Mouse (Mus musculus): ENCODE data around the gene Dmac1. TPM values are rescaled to one million over a fixed set of nuclear protein-coding genes. Genes with fewer than 3 reads are reported as not detected.

The Dmac1 gene
- polyA plus RNA-seq, 1 experiment: 56.4 TPM

DNA sequence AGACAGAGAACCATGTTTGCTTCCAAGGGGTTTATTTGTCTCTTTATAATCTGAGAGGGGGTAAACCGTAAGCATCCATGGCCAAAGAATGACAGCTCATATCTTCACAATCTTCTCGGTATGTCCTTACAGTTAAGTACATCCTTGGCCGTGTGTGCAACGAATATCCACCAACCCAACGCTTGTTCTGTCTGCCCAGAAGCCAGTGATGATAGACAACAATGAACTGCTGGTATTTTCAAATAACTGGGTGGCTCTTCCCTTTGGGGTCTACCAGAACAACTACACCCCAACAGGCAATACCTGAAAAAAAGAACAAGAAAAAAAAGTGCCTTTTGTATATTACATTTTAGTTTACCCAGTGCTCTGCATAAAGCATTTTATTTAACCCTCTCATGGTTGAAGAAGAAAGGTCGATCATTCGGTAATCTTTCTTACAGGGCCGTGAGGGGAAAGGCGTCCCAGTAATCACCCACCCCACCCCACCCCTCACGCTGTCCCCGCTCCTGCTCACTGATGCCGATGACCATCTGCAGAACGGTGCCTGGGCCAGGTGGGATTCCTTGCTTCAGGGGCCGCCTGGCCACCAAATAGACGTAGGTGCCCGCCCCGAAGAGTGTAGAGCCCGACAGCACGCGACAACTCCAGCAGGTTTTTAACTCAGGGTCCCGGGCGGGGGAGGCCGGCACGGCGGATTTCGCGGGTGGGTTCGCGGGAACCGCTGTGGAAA is 473 bp downstream of the Dmac1 start:
- H3K27ac ChIP-seq (ENCODE audit: control insufficient read depth, insufficient read depth, low read depth, low read length, poor library complexity): no peak overlapping the region
- H3K4me1 ChIP-seq (ENCODE audit: control insufficient read depth, insufficient read depth, low read length): no peaks in the 10 kb centered on the region
- 4% methylated on average over 30 of the region's 30 CpGs for WGBS

DNA sequence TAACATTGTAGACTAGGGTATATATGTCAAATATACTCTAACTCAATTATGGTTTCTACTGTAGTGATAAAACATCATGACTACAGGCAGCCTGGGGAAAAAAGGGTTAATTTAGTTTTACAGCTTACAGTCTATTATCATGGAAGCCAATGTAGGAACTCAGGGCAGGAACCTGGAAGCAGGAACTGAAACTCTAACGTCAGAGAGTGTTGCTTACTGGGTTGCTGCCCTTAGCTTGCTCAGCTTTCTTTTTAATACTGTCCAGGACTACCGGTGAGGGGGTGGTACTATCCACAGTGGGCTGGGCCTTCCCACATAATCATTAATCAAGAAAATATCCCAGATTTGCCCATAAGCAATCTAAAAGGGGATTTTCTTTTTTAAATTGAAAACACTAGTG is 2.4 kb downstream of the Dmac1 start:
- no peak overlapping the region for H3K4me3 ChIP-seq (replicated peaks; ENCODE audit: control insufficient read depth, low read depth, low read length)
- no peaks in the 10 kb centered on the region for H3K4me1 ChIP-seq (ENCODE audit: control insufficient read depth, insufficient read depth, low read length)
- TF ChIP-seq POLR2A (IDR thresholded peaks at IDR 0.05; ENCODE audit: borderline replicate concordance, control insufficient read depth, low read depth, low read length): no peak
- no peak for TF ChIP-seq CTCF (IDR thresholded peaks at IDR 0.05; ENCODE audit: control insufficient read depth, insufficient read depth, low read length)
- no peak overlapping the region for H3K27ac ChIP-seq (ENCODE audit: control insufficient read depth, insufficient read depth, low read depth, low read length, poor library complexity)
- 59% methylated on average over 2 of the region's 2 CpGs for WGBS

More for the DNA sequence above, 473 bp downstream of the Dmac1 start:
- TF ChIP-seq POLR2A (IDR thresholded peaks at IDR 0.05; ENCODE audit: borderline replicate concordance, control insufficient read depth, low read depth, low read length): no peak
- H3K4me3 ChIP-seq (replicated peaks; ENCODE audit: control insufficient read depth, low read depth, low read length): peak overlapping the region; percentile 79

DNA sequence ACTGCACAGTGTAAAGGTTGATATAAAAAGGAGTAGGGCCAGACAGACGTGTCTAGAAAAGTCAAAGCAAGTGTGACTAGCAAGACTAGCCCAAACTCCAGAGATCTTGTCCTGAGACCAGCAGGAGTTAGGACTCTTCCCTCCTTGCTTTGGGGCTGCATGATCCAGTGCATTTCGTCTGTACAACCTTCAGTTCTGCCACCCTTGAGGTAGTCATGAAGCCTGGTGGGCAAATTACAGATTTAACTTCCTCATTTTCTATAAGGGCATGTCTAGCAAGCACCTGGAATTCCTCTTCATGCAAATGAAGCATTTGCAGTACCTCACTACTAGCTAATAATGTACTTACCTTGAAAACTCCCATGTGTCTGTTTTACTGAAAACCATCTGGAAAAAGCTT is 10.2 kb downstream of the Dmac1 start:
- no peak overlapping the region for H3K4me3 ChIP-seq (replicated peaks; ENCODE audit: control insufficient read depth, low read depth, low read length)
- no peak overlapping the region for H3K27ac ChIP-seq (ENCODE audit: control insufficient read depth, insufficient read depth, low read depth, low read length, poor library complexity)
- WGBS: 46% methylated on average over 2 of the region's 2 CpGs

DNA sequence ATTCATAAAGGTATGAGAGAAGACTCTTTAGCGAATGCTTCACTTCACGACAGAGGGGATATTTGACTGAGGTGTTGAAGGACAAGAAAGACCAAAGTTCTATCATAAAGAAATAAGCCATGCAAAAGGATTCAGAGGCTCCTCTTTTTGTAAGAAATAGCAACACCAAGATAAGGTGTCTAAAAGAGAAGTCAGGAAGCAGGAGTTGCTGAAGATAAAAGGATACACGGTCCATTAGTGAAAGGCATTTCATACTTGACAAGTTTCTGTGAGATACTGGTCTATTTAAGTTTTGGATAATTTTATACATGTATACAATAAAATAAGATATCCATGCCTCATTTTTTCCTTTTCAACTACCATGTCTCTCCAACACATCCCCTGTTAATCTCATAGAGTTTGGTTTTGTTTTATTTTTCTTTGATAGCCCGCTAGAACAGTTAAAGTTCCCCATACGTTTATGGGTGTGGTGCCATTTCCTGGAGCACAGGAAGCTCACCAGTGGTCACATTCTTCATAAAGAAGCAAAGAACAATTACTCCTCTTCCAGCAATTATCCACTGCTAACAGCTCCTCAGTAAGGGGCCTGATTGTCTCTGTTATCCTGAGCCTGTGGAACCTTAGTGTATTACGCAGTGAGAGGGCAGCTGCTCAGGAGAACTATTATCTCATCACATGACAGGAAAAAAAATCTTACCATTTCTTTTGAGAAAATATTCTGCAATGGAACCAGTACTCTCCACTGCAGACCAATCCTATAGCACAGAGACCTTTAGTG is 11.1 kb downstream of the Dmac1 start:
- TF ChIP-seq POLR2A (IDR thresholded peaks at IDR 0.05; ENCODE audit: borderline replicate concordance, control insufficient read depth, low read depth, low read length) (no peak), CTCF (IDR thresholded peaks at IDR 0.05; ENCODE audit: control insufficient read depth, insufficient read depth, low read length) (no peak)
- no peaks in the 10 kb centered on the region; the same call in 1 of the 2 replicates for H3K4me1 ChIP-seq (ENCODE audit: control insufficient read depth, insufficient read depth, low read length)
- H3K27ac ChIP-seq (ENCODE audit: control insufficient read depth, insufficient read depth, low read depth, low read length, poor library complexity): no peak overlapping the region
- H3K4me3 ChIP-seq (replicated peaks; ENCODE audit: control insufficient read depth, low read depth, low read length): no peak overlapping the region
- 43% methylated on average over 6 of the region's 6 CpGs for WGBS

More for the DNA sequence above, 10.2 kb downstream of the Dmac1 start:
- H3K4me1 ChIP-seq (ENCODE audit: control insufficient read depth, insufficient read depth, low read length): no peaks in the 10 kb centered on the region; the same call in 1 of the 2 replicates
- TF ChIP-seq POLR2A (IDR thresholded peaks at IDR 0.05; ENCODE audit: borderline replicate concordance, control insufficient read depth, low read depth, low read length) (no peak), CTCF (IDR thresholded peaks at IDR 0.05; ENCODE audit: control insufficient read depth, insufficient read depth, low read length) (no peak)

DNA sequence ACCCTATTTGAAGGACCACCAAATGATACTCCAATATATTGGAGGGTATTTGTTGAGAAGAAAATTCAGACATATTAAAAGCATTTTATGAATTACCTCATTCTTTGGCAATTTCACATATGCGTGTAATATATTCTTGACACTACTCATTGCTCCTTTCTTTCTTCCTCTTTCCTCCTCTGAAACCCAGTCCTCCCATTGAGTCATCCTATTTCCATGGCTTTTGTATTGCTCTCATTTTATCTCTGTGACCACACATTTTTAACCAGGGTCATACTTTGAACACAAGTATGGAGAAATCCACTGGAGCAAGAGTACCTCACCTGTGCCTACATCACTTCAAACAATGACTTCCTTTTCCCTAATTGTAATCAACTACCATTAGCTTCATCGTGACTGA is 13.9 kb downstream of the Dmac1 start:
- H3K4me3 ChIP-seq (replicated peaks; ENCODE audit: control insufficient read depth, low read depth, low read length): no peak overlapping the region
- WGBS: 70% methylated on average over 2 of the region's 2 CpGs
- TF ChIP-seq POLR2A (IDR thresholded peaks at IDR 0.05; ENCODE audit: borderline replicate concordance, control insufficient read depth, low read depth, low read length) (no peak), CTCF (IDR thresholded peaks at IDR 0.05; ENCODE audit: control insufficient read depth, insufficient read depth, low read length) (no peak)
- no peak overlapping the region for H3K27ac ChIP-seq (ENCODE audit: control insufficient read depth, insufficient read depth, low read depth, low read length, poor library complexity)
- H3K4me1 ChIP-seq (ENCODE audit: control insufficient read depth, insufficient read depth, low read length): no peaks in the 10 kb centered on the region; the same call in 1 of the 2 replicates

DNA sequence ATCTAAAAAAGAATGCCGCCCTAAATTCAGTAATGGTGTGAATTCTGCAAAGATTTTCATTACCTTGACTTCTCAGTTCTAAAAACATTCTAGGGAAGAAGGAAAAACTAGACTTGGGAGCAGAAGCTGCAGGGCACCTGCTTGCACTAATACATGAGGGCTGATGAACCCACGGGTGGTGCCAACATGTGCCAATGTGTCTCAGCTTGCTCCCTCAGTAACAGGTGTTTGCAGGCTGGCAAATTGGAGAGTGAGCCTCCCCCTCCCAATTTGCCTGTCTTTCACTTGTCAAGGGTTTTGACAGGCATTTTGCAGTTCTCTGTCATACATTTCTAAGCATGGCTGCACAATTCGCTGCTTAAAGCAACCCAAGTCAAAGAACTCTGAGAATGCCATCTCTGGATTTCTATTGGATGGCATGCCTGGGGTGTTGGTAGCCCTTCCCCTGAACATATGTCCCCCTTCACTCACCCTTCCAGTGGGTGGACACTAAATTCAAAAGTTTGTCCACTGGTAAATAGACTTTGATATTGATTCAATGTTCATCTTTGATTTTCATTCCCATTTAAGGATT is 14.5 kb downstream of the Dmac1 start:
- no peaks in the 10 kb centered on the region; the same call in 1 of the 2 replicates for H3K4me1 ChIP-seq (ENCODE audit: control insufficient read depth, insufficient read depth, low read length)
- H3K27ac ChIP-seq (ENCODE audit: control insufficient read depth, insufficient read depth, low read depth, low read length, poor library complexity): no peak overlapping the region
- WGBS: 76% methylated on average over 3 of the region's 3 CpGs
- no peak overlapping the region for H3K4me3 ChIP-seq (replicated peaks; ENCODE audit: control insufficient read depth, low read depth, low read length)
- TF ChIP-seq CTCF (IDR thresholded peaks at IDR 0.05; ENCODE audit: control insufficient read depth, insufficient read depth, low read length) (no peak), POLR2A (IDR thresholded peaks at IDR 0.05; ENCODE audit: borderline replicate concordance, control insufficient read depth, low read depth, low read length) (no peak)

DNA sequence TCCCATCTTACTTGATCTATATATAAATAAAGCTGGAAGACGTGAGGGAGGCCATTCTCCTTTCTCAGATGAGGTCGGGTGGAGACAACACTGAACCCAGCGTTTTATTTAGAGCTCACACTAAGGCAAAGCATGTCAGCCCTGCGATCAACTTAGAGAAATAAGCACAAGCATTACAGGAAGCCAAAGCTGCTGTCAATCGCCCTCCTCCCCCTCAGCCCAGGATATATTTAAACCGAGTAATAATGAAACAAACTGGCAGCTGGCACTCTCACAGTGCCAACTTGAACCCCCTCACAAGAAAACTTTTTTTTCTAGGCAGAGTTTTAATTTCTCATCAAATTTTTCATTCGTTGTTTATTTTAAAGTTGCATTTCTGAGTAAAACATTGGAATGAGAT is 15.7 kb downstream of the Dmac1 start:
- no peak overlapping the region for H3K4me3 ChIP-seq (replicated peaks; ENCODE audit: control insufficient read depth, low read depth, low read length)
- TF ChIP-seq CTCF (IDR thresholded peaks at IDR 0.05; ENCODE audit: control insufficient read depth, insufficient read depth, low read length) (no peak), POLR2A (IDR thresholded peaks at IDR 0.05; ENCODE audit: borderline replicate concordance, control insufficient read depth, low read depth, low read length) (no peak)
- 0 out of 2 replicates have a peak overlapping the region, but pooled peaks have one; percentile 19 for H3K27ac ChIP-seq (ENCODE audit: control insufficient read depth, insufficient read depth, low read depth, low read length, poor library complexity)
- no peaks in the 10 kb centered on the region; the same call in 1 of the 2 replicates for H3K4me1 ChIP-seq (ENCODE audit: control insufficient read depth, insufficient read depth, low read length)
- 16% methylated on average over 7 of the region's 7 CpGs for WGBS

DNA sequence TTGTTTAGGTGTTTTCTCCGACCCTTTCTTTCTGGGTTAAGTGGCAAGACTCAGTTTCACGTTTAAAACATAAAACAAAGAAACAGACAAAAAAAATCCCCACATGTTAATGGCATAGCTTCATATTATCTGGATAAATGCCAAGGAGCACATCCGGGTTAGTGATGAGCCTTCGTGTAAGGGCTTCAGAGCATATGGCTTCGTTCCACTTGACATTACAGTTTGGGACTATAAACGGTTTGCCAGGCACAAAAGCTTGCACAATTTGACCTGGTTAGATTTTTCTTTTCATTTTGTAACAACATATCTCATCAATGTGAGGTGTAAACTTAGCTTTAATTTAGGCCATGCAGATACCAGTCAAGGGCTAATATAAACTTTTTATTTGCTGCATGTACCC is 17.9 kb downstream of the Dmac1 start:
- TF ChIP-seq CTCF (IDR thresholded peaks at IDR 0.05; ENCODE audit: control insufficient read depth, insufficient read depth, low read length) (no peak), POLR2A (IDR thresholded peaks at IDR 0.05; ENCODE audit: borderline replicate concordance, control insufficient read depth, low read depth, low read length) (no peak)
- H3K4me3 ChIP-seq (replicated peaks; ENCODE audit: control insufficient read depth, low read depth, low read length): no peak overlapping the region
- H3K27ac ChIP-seq (ENCODE audit: control insufficient read depth, insufficient read depth, low read depth, low read length, poor library complexity): no peak overlapping the region
- 70% methylated on average over 6 of the region's 6 CpGs for WGBS
- H3K4me1 ChIP-seq (ENCODE audit: control insufficient read depth, insufficient read depth, low read length): no peaks in the 10 kb centered on the region; the same call in 1 of the 2 replicates
